Mouse (Mus musculus): ENCODE measurements around the gene Laptm5.

Gene Laptm5

GRCm38 (mm10) chr4:130913077-130913476, at the start of gene Laptm5:
Laptm5 (plus strand) TSS chr4:130913125.
- DNase-seq (ENCODE audit: low spot score in 2 of 2): no peak

- DNase-seq (ENCODE audit: low spot score in 2 of 2): no peak
Observed at GRCm38 (mm10) chr4:130865460-130865859, 47.5 kb upstream of the Laptm5 start.

GRCm38 (mm10) chr4:130865901-130866371, 47.0 kb upstream of the Laptm5 start:
- DNase-seq (ENCODE audit: low spot score in 2 of 2): peak; percentile 73 to 90

- no peak for DNase-seq (ENCODE audit: low spot score in 2 of 2)
Observed at GRCm38 (mm10) chr4:130867940-130868339, 45.0 kb upstream of the Laptm5 start.

GRCm38 (mm10) chr4:130868803-130869202, 44.1 kb upstream of the Laptm5 start:
- no peak for DNase-seq (ENCODE audit: low spot score in 2 of 2)

GRCm38 (mm10) chr4:130872414-130872813, 40.5 kb upstream of the Laptm5 start:
- DNase-seq (ENCODE audit: low spot score in 2 of 2): no peak

- DNase-seq (ENCODE audit: low spot score in 2 of 2): no peak
Observed at GRCm38 (mm10) chr4:130873440-130873839, 39.5 kb upstream of the Laptm5 start.

- peak in 1 of 2 experiments; percentile 35 for DNase-seq (ENCODE audit: low spot score in 2 of 2)
Observed at GRCm38 (mm10) chr4:130874601-130875000, 38.3 kb upstream of the Laptm5 start.

- no peak for DNase-seq (ENCODE audit: low spot score in 2 of 2)
Observed at GRCm38 (mm10) chr4:130876016-130876726, 36.8 kb upstream of the Laptm5 start.

GRCm38 (mm10) chr4:130878273-130879047, 34.5 kb upstream of the Laptm5 start:
- DNase-seq (ENCODE audit: low spot score in 2 of 2): peak in 1 of 2 experiments; percentile 94

GRCm38 (mm10) chr4:130879048-130879384, 33.9 kb upstream of the Laptm5 start:
- DNase-seq (ENCODE audit: low spot score in 2 of 2): no peak

GRCm38 (mm10) chr4:130881336-130881735, 31.6 kb upstream of the Laptm5 start:
- no peak for DNase-seq (ENCODE audit: low spot score in 2 of 2)

- DNase-seq (ENCODE audit: low spot score in 2 of 2): no peak
Observed at GRCm38 (mm10) chr4:130882762-130883161, 30.2 kb upstream of the Laptm5 start.

GRCm38 (mm10) chr4:130883820-130884533, 28.9 kb upstream of the Laptm5 start:
- DNase-seq (ENCODE audit: low spot score in 2 of 2): no peak

- DNase-seq (ENCODE audit: low spot score in 2 of 2): no peak
Observed at GRCm38 (mm10) chr4:130887148-130887745, 25.7 kb upstream of the Laptm5 start.

GRCm38 (mm10) chr4:130889777-130890510, 23.0 kb upstream of the Laptm5 start:
- no peak for DNase-seq (ENCODE audit: low spot score in 2 of 2)

- DNase-seq (ENCODE audit: low spot score in 2 of 2): no peak
Observed at GRCm38 (mm10) chr4:130890511-130890840, 22.4 kb upstream of the Laptm5 start.

GRCm38 (mm10) chr4:130892001-130892587, 20.8 kb upstream of the Laptm5 start:
- peak in 1 of 2 experiments; percentile 88 for DNase-seq (ENCODE audit: low spot score in 2 of 2)

GRCm38 (mm10) chr4:130893688-130894087, 19.2 kb upstream of the Laptm5 start:
- DNase-seq (ENCODE audit: low spot score in 2 of 2): no peak

- DNase-seq (ENCODE audit: low spot score in 2 of 2): no peak
Observed at GRCm38 (mm10) chr4:130895701-130896100, 17.2 kb upstream of the Laptm5 start.

- peak in 1 of 2 experiments; percentile 60 for DNase-seq (ENCODE audit: low spot score in 2 of 2)
Observed at GRCm38 (mm10) chr4:130896372-130896771, 16.6 kb upstream of the Laptm5 start.

Measured in left cerebral cortex, adult 9 months (tissue).